Mouse (Mus musculus) liver, embryonic 14.5 days (tissue): Measurements from ENCODE around the gene Myl4.

ENCODE experiments used
- CTCF ChIP-seq: IDR thresholded peaks from 2 replicates; pipeline ENCODE4 v1.5.1; 2016; ENCODE audit warnings: antibody characterized with exemption, low read depth, control low read depth
- EP300 ChIP-seq: IDR thresholded peaks from 2 replicates; pipeline ENCODE4 v1.6.1; 2016; ENCODE audit warnings: antibody characterized with exemption, low read depth

DNA sequence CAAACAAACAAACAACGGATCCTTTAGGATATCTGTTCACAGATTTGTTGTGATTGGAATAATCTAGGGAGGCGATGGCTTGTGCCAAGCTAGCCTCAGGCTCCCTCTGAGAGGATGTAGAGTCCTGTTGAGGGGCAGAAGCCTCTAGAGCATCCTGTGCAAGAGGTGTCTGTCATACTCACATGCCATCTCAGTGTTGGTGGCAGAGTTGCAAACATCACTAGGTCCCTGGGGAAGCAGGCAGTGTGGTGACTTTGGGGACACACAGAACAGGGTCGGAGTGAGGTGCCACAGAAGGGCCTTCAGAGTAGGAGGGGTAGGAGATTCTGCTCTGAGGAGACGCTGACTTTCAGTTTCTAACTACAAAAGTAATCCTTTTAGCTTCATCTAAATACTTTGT lies 59.3 kb downstream of the Myl4 start:
- no peak for TF ChIP-seq EP300
- no peak for TF ChIP-seq CTCF
